Mouse (Mus musculus) CH12.LX (cell line): ENCODE data around the gene Mrpl23. TPM values are rescaled to one million over a fixed set of nuclear protein-coding genes. Genes with fewer than 3 reads are reported as not detected.

Experiments used
- DNase-seq: peaks from one replicate; pipeline ENCODE4 v3.0.0-alpha.2; 2013; ENCODE audit errors: extremely low read depth
- H3K27ac ChIP-seq: 2 replicates; pipeline ENCODE4 v1.5.1; 2012; ENCODE audit warnings: low read depth, mild to moderate bottlenecking, control low read depth, moderate library complexity; ENCODE audit not compliant: insufficient read depth
- H3K27me3 ChIP-seq: replicated peaks from 2 replicates; pipeline ENCODE3; 2012; ENCODE audit warnings: inconsistent platforms
- H3K36me3 ChIP-seq, 2 experiments: replicated peaks in 1 of 2; 2 replicates each; pipeline versions ENCODE3 to v1.6.1; 2012; ENCODE audit warnings: inconsistent platforms in 1 of 2, low read length in 1 of 2, mild to moderate bottlenecking in 1 of 2, mixed read lengths in 1 of 2, moderate library complexity in 1 of 2; ENCODE audit not compliant: control insufficient read depth in 1 of 2, insufficient read depth in 1 of 2
- H3K4me1 ChIP-seq, 2 experiments: 2 replicates each; pipeline ENCODE4 v1.6.1; 2012; ENCODE audit warnings: inconsistent platforms in 1 of 2, moderate library complexity in 1 of 2; ENCODE audit not compliant: insufficient read depth in 2 of 2, control insufficient read depth in 1 of 2
- H3K4me2 ChIP-seq: 2 replicates; pipeline ENCODE4 v1.6.1; 2012; ENCODE audit warnings: low read depth, mild to moderate bottlenecking, control low read depth; ENCODE audit not compliant: poor library complexity, insufficient read depth, severe bottlenecking
- H3K4me3 ChIP-seq, 3 experiments: fragments of 150-350 bp in 1 of 3; sonication (generic) in 1 of 3; replicated peaks in 1 of 3; 2 replicates each; pipeline versions ENCODE3 to v1.5.1; 2011 to 2012; ENCODE audit warnings: low read depth in 2 of 3, low read length in 2 of 3, mild to moderate bottlenecking in 2 of 3, moderate library complexity in 2 of 3, control low read depth in 1 of 3, improper control_type of control experiment in 1 of 3, inconsistent platforms in 1 of 3, mixed read lengths in 1 of 3; ENCODE audit not compliant: poor library complexity in 1 of 3
- H3K79me2 ChIP-seq: replicated peaks from 2 replicates; pipeline ENCODE4 v1.6.1; 2012; ENCODE audit warnings: mild to moderate bottlenecking, moderate library complexity; ENCODE audit not compliant: control insufficient read depth, poor library complexity, insufficient read depth, severe bottlenecking; ENCODE audit errors: extremely low read depth
- H3K9ac ChIP-seq: 2 replicates; pipeline ENCODE4 v1.6.1; 2012; ENCODE audit warnings: low read depth, mild to moderate bottlenecking, control low read depth, moderate library complexity; ENCODE audit not compliant: insufficient read depth
- H3K9me3 ChIP-seq: replicated peaks from 2 replicates; pipeline ENCODE3; 2012; ENCODE audit warnings: low read length, inconsistent platforms, mixed read lengths
- CHD2 ChIP-seq: IDR thresholded peaks from 2 replicates; pipeline ENCODE4 v1.6.1; 2011; ENCODE audit warnings: low read length, improper control_type of control experiment
- ELF1 ChIP-seq: IDR thresholded peaks from 2 replicates; pipeline ENCODE4 v1.6.1; 2014; ENCODE audit warnings: low read depth, mild to moderate bottlenecking, inconsistent platforms, low read length, improper control_type of control experiment
- GABPA ChIP-seq: IDR thresholded peaks from 2 replicates; pipeline ENCODE4 v1.6.1; 2012; ENCODE audit warnings: low read depth, low read length, improper control_type of control experiment, inconsistent platforms; ENCODE audit not compliant: insufficient replicate concordance
- JUND ChIP-seq: conservative IDR thresholded peaks from 2 replicates; pipeline ENCODE4 v1.6.1; 2011; ENCODE audit warnings: low read depth, low read length, improper control_type of control experiment
- KAT2A ChIP-seq: IDR thresholded peaks from 2 replicates; pipeline ENCODE4 v1.6.1; 2012; ENCODE audit warnings: low read length, improper control_type of control experiment, inconsistent platforms; ENCODE audit not compliant: insufficient replicate concordance
- MAFK ChIP-seq: IDR thresholded peaks from 2 replicates; pipeline ENCODE4 v1.6.1; 2011; ENCODE audit warnings: low read length, improper control_type of control experiment; ENCODE audit not compliant: insufficient replicate concordance
- MXI1 ChIP-seq: IDR thresholded peaks from 2 replicates; pipeline ENCODE4 v1.6.1; 2011; ENCODE audit warnings: mild to moderate bottlenecking, low read depth, low read length, improper control_type of control experiment
- MYC ChIP-seq: IDR thresholded peaks from 2 replicates; pipeline ENCODE4 v1.6.1; 2011; ENCODE audit warnings: low read depth, mild to moderate bottlenecking, improper control_type of control experiment, low read length
- NRF1 ChIP-seq: IDR thresholded peaks from 2 replicates; pipeline ENCODE4 v1.6.1; 2014; ENCODE audit warnings: low read depth, mild to moderate bottlenecking, inconsistent platforms, low read length, improper control_type of control experiment, moderate library complexity
- PAX5 ChIP-seq: IDR thresholded peaks from 2 replicates; pipeline ENCODE4 v1.6.1; 2012; ENCODE audit warnings: low read length, inconsistent platforms, mixed read lengths
- POLR2A ChIP-seq: IDR thresholded peaks from 2 replicates; pipeline ENCODE4 v1.6.1; 2011; ENCODE audit warnings: low read depth, mild to moderate bottlenecking, improper control_type of control experiment, low read length
- POLR2AphosphoS2 ChIP-seq: IDR thresholded peaks from 2 replicates; pipeline ENCODE4 v1.6.1; 2011; ENCODE audit warnings: low read depth, low read length, improper control_type of control experiment
- RAD21 ChIP-seq: IDR thresholded peaks from 2 replicates; pipeline ENCODE4 v1.6.1; 2011; ENCODE audit warnings: low read depth, mild to moderate bottlenecking, low read length, improper control_type of control experiment, moderate library complexity
- SIN3A ChIP-seq: IDR thresholded peaks from 2 replicates; pipeline ENCODE4 v1.6.1; 2012; ENCODE audit warnings: low read length, improper control_type of control experiment, inconsistent platforms
- SMC3 ChIP-seq: IDR thresholded peaks from 2 replicates; pipeline ENCODE4 v1.6.1; 2011; ENCODE audit warnings: low read depth, low read length, improper control_type of control experiment
- TBP ChIP-seq: conservative IDR thresholded peaks from 2 replicates; pipeline ENCODE4 v1.6.1; 2011; ENCODE audit warnings: low read depth, low read length, improper control_type of control experiment
- TCF12 ChIP-seq: IDR thresholded peaks from 2 replicates; pipeline ENCODE4 v1.6.1; 2014; ENCODE audit warnings: low read depth, mild to moderate bottlenecking, inconsistent platforms, low read length, improper control_type of control experiment
- USF2 ChIP-seq: conservative IDR thresholded peaks from 2 replicates; pipeline ENCODE4 v1.6.1; 2011; ENCODE audit warnings: low read depth, low read length, improper control_type of control experiment
- ZKSCAN1 ChIP-seq: IDR thresholded peaks from 2 replicates; pipeline ENCODE4 v1.6.1; 2012; ENCODE audit warnings: low read depth, inconsistent platforms, low read length, improper control_type of control experiment, borderline replicate concordance
- dilution Hi-C: fragments of 300-500 bp; cut with MboI; formaldehyde crosslinking; loops from 2 replicates; pipeline ENCODE4 v1.14.3; 2020; ENCODE audit warnings: low sequenced_read_pairs; ENCODE audit not compliant: extremely low pct_unique_long_range_greater_than_20kb, extremely low pct_ligation_motif_present
- in situ Hi-C: fragments of 300-500 bp; cut with MboI; formaldehyde crosslinking; loops from 3 replicates; pipeline ENCODE4 v1.14.3; 2019; ENCODE audit warnings: low sequenced_read_pairs, low pct_ligation_motif_present, low pct_unique_long_range_greater_than_20kb, mixed read lengths
- polyA plus RNA-seq: library from polyadenylated mRNA; unstranded; fragments of >175 nt; gene quantifications from 2 replicates; pipeline ENCODE4 v1.2.1, GENCODE M21; 2012; ENCODE audit warnings: low read depth; ENCODE audit not compliant: insufficient read length
- total RNA-seq, 2 experiments: library from RNA; depleted of rRNA; stranded (reverse); fragments of 300-350 nt in 1 of 2; fragments of >200 nt in 1 of 2; gene quantifications; 2 replicates each; pipeline ENCODE4 v1.2.3; 2012 to 2014

Gene Mrpl23
- total and polyA plus RNA-seq, 3 experiments, result 8.3 to 71.2 (median 70.8) TPM

DNA sequence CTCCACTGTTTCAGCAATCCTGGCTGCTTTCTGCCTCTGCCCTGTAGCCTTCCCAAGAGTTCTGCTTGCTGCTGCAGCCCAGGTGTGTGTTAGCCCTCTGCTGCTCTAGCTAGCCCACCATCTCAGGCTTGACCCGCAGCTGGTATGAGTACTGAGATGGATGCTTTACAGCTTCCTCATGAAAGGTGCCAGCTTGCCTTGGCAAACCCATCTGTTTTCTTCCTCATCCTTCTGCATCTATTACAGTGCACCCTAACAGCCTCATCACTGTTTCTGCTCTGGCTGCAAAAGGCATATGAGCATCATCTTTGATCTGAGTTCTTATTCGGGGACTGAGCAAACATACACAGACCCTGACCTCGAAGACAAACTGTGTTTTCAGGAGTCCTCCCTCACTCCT lies 53.4 kb downstream of the Mrpl23 start:
- Histone ChIP-seq H3K4me1 (no peaks in the 10 kb centered on the region), H3K4me2 (no peak overlapping the region), H3K27ac (no peak overlapping the region), H3K27me3 (peaks cover 93% of the 10 kb centered on the region), H3K36me3 (no peaks in the 10 kb centered on the region), H3K79me2 (no peaks in the 10 kb centered on the region), H3K4me3 (no peak overlapping the region), H3K9ac (no peak overlapping the region), H3K9me3 (no peaks in the 10 kb centered on the region)
- in situ Hi-C loops, result no loop called here
- TF ChIP-seq USF2 (no peak), TBP (no peak), ZKSCAN1 (no peak), MAFK (no peak), TCF12 (no peak), PAX5 (no peak), GABPA (no peak), POLR2A (no peak), SIN3A (no peak), CHD2 (no peak), JUND (no peak), MXI1 (no peak), SMC3 (no peak), ELF1 (no peak), NRF1 (no peak), RAD21 (no peak), MYC (no peak), KAT2A (no peak), POLR2AphosphoS2 (no peak)
- dilution Hi-C loops, result no loop called here
- no peak for DNase-seq

DNA sequence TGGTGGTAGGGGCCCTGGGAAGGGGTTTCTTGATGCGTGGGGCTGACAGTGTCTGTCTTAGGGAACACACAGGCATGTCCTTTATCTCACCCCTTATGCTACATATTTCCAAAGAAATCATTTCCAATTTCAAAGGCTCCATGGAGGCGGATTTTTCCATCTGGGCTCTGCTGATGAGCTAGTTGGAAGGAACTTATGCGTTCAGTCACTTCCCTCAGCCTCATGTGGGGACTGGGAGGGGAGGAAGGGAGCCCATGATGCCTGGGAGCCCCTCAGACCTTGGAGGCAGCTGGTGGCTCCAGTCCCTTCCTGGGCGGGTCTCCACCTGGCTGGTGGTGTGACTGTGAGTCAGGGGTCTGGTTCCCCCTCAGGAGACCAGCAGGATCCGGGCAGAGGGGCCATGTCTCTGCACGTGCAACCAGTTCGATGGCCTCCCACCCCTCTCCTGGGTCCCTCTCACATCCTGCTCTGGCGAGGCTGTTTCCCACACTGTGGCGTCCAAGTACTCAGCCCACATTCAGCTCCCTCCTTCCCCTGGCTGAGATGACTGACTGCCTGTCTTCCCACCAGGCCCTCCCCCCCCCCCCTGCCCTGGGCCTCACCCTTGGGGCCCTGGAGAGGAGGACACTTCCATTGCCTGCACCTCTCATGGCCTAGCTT lies 55.9 kb downstream of the Mrpl23 start:
- dilution Hi-C loops (no loop called here), in situ Hi-C loops (no loop called here)
- Histone ChIP-seq H3K9me3 (no peaks in the 10 kb centered on the region), H3K36me3 (no peaks in the 10 kb centered on the region), H3K4me1 (no peaks in the 10 kb centered on the region), H3K27me3 (peaks cover 98% of the 10 kb centered on the region), H3K79me2 (no peaks in the 10 kb centered on the region), H3K9ac (no peak overlapping the region), H3K4me3 (no peak overlapping the region), H3K4me2 (no peak overlapping the region), H3K27ac (no peak overlapping the region)
- DNase-seq, result no peak
- TF ChIP-seq CHD2, result no peak
- no peak for TF ChIP-seq TBP

Other genes starting within 250 kb of the Mrpl23 start
- gene Krtap5-1, start 235.6 kb upstream of the Mrpl23 start, total RNA-seq (2012; rRNA removed), result not detected in 2 replicates
- not detected in 2 replicates for gene Krtap5-1, start 235.6 kb upstream of the Mrpl23 start, total RNA-seq (2014; rRNA removed)
- not detected in 2 replicates for gene Krtap5-1, start 235.6 kb upstream of the Mrpl23 start, polyA plus RNA-seq
- not detected in 2 replicates for gene Krtap5-4, start 229.1 kb upstream of the Mrpl23 start, total RNA-seq (2012; rRNA removed)
- not detected in 2 replicates for gene Krtap5-4, start 229.1 kb upstream of the Mrpl23 start, total RNA-seq (2014; rRNA removed)
- gene Krtap5-4, start 229.1 kb upstream of the Mrpl23 start, polyA plus RNA-seq, result not detected in 2 replicates
- not detected in 2 replicates for gene Ifitm10, start 158.9 kb upstream of the Mrpl23 start, total RNA-seq (2012; rRNA removed)
- gene Ifitm10, start 158.9 kb upstream of the Mrpl23 start, total RNA-seq (2014; rRNA removed), result not detected in 2 replicates
- gene Ifitm10, start 158.9 kb upstream of the Mrpl23 start, polyA plus RNA-seq, result not detected in 2 replicates
- gene Gm49369, start 150.0 kb upstream of the Mrpl23 start, total RNA-seq (2012; rRNA removed), result 8.4 TPM in 1 of 2 replicates, not detected in the other
- not detected in 2 replicates for gene Gm49369, start 150.0 kb upstream of the Mrpl23 start, total RNA-seq (2014; rRNA removed)
- gene Gm49369, start 150.0 kb upstream of the Mrpl23 start, polyA plus RNA-seq, result 5.2 and 38.7 TPM in 2 replicates
- gene Ctsd, start 144.6 kb upstream of the Mrpl23 start, total RNA-seq (2012; rRNA removed), result 100 and 107 TPM in 2 replicates
- 54.2 and 61.2 TPM in 2 replicates for gene Ctsd, start 144.6 kb upstream of the Mrpl23 start, total RNA-seq (2014; rRNA removed)
- gene Ctsd, start 144.6 kb upstream of the Mrpl23 start, polyA plus RNA-seq, result 97.6 and 104 TPM in 2 replicates
- gene Syt8, start 97.8 kb upstream of the Mrpl23 start, total RNA-seq (2012; rRNA removed), result not detected in 2 replicates
- gene Syt8, start 97.8 kb upstream of the Mrpl23 start, total RNA-seq (2014; rRNA removed), result not detected in 2 replicates
- gene Syt8, start 97.8 kb upstream of the Mrpl23 start, polyA plus RNA-seq, result not detected in 2 replicates
- 35.0 and 50.1 TPM in 2 replicates for gene Tnni2, start 90.9 kb upstream of the Mrpl23 start, total RNA-seq (2012; rRNA removed)
- 74.0 and 77.4 TPM in 2 replicates for gene Tnni2, start 90.9 kb upstream of the Mrpl23 start, total RNA-seq (2014; rRNA removed)
- gene Tnni2, start 90.9 kb upstream of the Mrpl23 start, polyA plus RNA-seq, result 88.1 and 154 TPM in 2 replicates
- 314 and 364 TPM in 2 replicates for gene Lsp1, start 71.9 kb upstream of the Mrpl23 start, total RNA-seq (2012; rRNA removed)
- 367 and 377 TPM in 2 replicates for gene Lsp1, start 71.9 kb upstream of the Mrpl23 start, total RNA-seq (2014; rRNA removed)
- gene Lsp1, start 71.9 kb upstream of the Mrpl23 start, polyA plus RNA-seq, result 715 and 732 TPM in 2 replicates
- 1.5 and 3.1 TPM in 2 replicates for gene Tnnt3, start 33.9 kb upstream of the Mrpl23 start, total RNA-seq (2012; rRNA removed)
- gene Tnnt3, start 33.9 kb upstream of the Mrpl23 start, total RNA-seq (2014; rRNA removed), result 3.3 and 4.1 TPM in 2 replicates
- 13.3 and 16.9 TPM in 2 replicates for gene Tnnt3, start 33.9 kb upstream of the Mrpl23 start, polyA plus RNA-seq
- not detected in 2 replicates for gene Igf2, start 134.1 kb downstream of the Mrpl23 start, total RNA-seq (2012; rRNA removed)
- not detected in 2 replicates for gene Igf2, start 134.1 kb downstream of the Mrpl23 start, total RNA-seq (2014; rRNA removed)
- gene Igf2, start 134.1 kb downstream of the Mrpl23 start, polyA plus RNA-seq, result 0.44 TPM in 1 of 2 replicates, not detected in the other
- not detected in 2 replicates for gene Gm49394, start 137.3 kb downstream of the Mrpl23 start, total RNA-seq (2012; rRNA removed)
- not detected in 2 replicates for gene Gm49394, start 137.3 kb downstream of the Mrpl23 start, total RNA-seq (2014; rRNA removed)
- gene Gm49394, start 137.3 kb downstream of the Mrpl23 start, polyA plus RNA-seq, result not detected in 2 replicates
- not detected in 2 replicates for gene Ins2, start 210.7 kb downstream of the Mrpl23 start, total RNA-seq (2012; rRNA removed)
- not detected in 2 replicates for gene Ins2, start 210.7 kb downstream of the Mrpl23 start, total RNA-seq (2014; rRNA removed)
- not detected in 2 replicates for gene Ins2, start 210.7 kb downstream of the Mrpl23 start, polyA plus RNA-seq